Mouse (Mus musculus): ENCODE results near the gene Tmem147. TPM values are rescaled to one million over a fixed set of nuclear protein-coding genes. Genes with fewer than 3 reads are reported as not detected.
"Not testable (repeated sequence)": the region's sequence is repeated elsewhere in the genome, so short reads cannot be mapped to it uniquely, and the experiment has no call there.

Tmem147 gene
- polyA plus RNA-seq, 1 experiment from 2014 or later: 156 TPM

DNA sequence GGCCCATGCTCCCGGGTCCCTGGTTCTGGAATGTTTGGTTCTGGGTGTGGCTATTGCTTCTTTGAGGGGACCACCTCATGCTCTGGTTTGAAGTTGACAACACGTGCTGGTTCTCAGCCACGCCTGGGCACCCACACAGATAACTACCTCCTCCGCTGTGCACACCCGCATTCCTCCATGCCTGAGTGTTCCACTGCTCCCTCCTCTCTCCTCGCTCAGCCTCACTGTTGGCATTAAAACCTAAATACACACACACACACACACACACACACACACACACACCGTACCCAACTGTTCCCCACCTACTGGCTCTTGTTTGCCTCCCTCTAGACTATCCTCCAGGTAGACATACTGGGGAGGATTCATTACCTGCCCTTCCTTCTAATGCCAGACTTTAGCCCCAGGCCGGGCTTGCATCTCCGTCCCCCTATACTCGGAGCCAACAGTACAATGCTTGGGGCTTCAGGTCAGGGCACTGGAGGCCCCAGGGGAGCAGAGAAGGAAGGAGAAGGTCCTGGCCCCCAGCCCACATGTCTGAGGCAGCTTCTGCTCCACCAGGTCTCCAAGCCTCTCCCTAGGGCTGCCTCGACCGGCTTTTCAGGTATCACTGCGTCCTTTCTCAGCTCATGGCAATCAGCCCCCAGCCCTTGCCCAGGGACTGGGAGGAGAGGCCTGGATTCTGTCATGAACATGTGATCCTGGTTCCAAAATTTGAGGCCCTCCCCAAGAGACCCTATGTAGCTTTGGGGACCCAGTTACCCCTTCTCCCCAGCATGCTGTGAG, 20.7 kb upstream of the Tmem147 start:
- WGBS: 80% methylated on average over 13 of the region's 13 CpGs
- H3K4me2 ChIP-seq (replicated peaks): no peak overlapping the region
- H3K4me1 ChIP-seq: no peaks in the 10 kb centered on the region
- no peak overlapping the region for H3K27ac ChIP-seq
- no peak overlapping the region for H3K4me3 ChIP-seq
- H3K36me3 ChIP-seq: peaks cover 8% of the 10 kb centered on the region
- ATAC-seq (ENCODE audit: insufficient number of reproducible peaks, insufficient read depth, low FRiP score, low TSS enrichment): no peak
- H3K9me3 ChIP-seq: peaks cover 6% of the 10 kb centered on the region
- H3K9ac ChIP-seq: no peak overlapping the region
- no peaks in the 10 kb centered on the region for H3K27me3 ChIP-seq

DNA sequence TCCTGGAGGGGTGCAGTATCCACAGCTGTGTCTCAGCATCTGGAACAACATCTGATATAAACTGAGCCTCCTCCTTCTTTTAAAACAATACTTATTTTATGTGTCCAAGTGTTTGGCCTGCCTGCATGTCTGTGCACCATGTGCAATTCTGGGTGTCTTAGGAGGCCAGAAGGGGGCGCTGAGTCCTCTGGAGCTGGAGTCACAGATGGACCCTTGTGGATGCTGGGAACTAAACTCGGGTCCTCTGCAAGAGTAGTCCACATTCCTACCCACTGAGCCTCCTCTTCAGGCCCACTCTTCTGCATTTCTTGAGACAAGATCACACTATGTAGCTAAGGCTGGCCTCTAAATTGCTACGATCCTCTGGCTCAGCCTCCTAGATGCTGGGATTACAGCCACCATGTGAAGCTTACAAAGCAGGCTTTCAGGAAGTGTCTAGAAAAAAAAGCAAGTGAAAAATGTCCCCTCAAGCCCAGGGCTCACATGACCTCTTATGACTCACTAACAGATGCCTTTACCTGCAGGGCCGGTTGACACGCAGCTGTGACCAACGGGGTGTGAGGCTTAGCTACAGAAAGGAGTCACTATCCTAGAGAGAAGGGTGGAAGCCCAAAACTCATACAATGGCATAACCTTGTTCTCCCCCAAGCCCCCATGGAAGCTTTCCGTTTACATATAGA, 18.3 kb upstream of the Tmem147 start:
- Histone ChIP-seq H3K27me3 (no peaks in the 10 kb centered on the region), H3K9me3 (no peaks in the 10 kb centered on the region), H3K9ac (no peak overlapping the region), H3K4me3 (no peak overlapping the region), H3K27ac (no peak overlapping the region), H3K4me2 (replicated peaks) (no peak overlapping the region), H3K36me3 (no peaks in the 10 kb centered on the region), H3K4me1 (no peaks in the 10 kb centered on the region)
- ATAC-seq (ENCODE audit: insufficient number of reproducible peaks, insufficient read depth, low FRiP score, low TSS enrichment): no peak
- 83% methylated on average over 7 of the region's 7 CpGs for WGBS

DNA sequence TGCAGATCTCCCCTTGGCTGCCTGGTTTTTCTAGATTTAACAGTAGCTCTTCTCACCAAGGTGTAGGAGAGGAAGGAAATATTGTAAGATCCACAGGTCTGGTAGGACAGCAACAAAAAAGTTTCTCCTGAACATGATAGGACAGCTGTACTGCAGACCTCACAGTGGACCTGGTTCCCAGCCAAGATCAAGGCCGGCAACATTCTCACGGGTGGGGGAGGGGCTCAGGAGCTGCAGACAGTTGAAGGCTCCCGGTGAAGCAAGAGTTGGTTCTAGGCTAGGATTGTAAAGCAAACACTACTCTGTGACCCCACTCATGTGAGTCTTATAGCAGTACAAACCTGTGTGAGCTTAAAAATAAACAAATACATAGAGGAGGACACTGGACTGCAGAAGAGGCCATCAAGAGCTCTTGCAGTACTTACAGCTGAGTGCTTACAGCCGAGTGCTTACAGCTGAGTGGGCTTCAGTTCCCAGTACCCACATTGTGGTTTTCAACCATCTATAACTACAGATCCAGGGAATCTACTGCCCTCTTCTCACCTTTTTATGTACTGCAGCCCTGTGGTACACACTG, 14.8 kb upstream of the Tmem147 start:
- no peak for ATAC-seq (ENCODE audit: insufficient number of reproducible peaks, insufficient read depth, low FRiP score, low TSS enrichment)
- Histone ChIP-seq H3K9me3 (no peaks in the 10 kb centered on the region), H3K36me3 (no peaks in the 10 kb centered on the region), H3K4me2 (replicated peaks) (no peak overlapping the region), H3K9ac (no peak overlapping the region), H3K27me3 (no peaks in the 10 kb centered on the region), H3K27ac (no peak overlapping the region), H3K4me1 (no peaks in the 10 kb centered on the region), H3K4me3 (no peak overlapping the region)
- WGBS: 53% methylated on average over 4 of the region's 4 CpGs

DNA sequence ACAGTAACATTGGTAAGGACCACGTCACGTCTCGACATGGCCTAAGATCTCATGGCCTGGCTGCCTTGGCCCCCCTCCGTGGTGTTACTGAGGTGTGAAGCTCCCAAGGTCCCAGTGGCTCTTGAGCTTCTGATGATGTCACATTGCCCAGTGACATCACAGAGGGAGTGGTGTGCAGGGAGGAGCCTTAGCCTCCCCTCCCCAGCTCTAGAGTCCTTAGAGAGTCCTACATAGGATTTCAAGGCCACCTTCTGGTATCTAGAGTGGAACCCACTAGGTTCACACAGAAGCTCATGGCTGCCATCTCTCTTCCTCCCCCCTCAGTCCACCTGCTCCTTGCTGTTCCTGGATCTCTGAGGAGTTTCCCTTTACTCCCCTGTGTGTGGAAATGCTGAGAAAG, 14.3 kb upstream of the Tmem147 start, which contains the start of gene Gapdhs:
Gene Gapdhs (minus strand): TSS at position 65 of the 400 bp plus-strand sequence.
- not testable (repeated sequence) for H3K4me2 ChIP-seq (replicated peaks); H3K9me3 ChIP-seq; H3K27ac ChIP-seq; H3K27me3 ChIP-seq; ATAC-seq (ENCODE audit: insufficient number of reproducible peaks, insufficient read depth, low FRiP score, low TSS enrichment); H3K4me1 ChIP-seq; H3K4me3 ChIP-seq; H3K36me3 ChIP-seq; H3K9ac ChIP-seq
- WGBS: 86% methylated on average over 2 of the region's 4 CpGs

DNA sequence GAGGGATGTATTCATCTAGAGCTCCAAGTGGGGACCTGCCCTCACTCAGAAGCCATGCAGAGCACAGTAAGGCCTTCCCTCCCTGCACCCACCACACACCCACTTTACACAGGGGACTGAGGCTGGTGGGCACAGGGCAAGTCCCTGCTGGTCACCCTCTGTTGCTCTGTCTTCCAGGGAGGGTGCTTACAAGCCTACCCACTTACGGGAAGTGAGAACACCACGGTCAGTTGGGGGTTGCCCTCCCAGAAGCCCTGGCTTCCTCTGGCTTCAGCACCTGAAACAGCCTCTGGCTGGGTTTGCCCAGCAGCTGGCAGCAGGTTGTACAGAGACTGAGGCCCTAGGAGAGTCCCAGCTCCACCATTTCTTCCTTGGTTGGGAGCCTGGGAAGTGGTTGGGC, 13.2 kb upstream of the Tmem147 start:
- H3K27ac ChIP-seq; H3K4me1 ChIP-seq; H3K9me3 ChIP-seq; H3K4me3 ChIP-seq; H3K4me2 ChIP-seq (replicated peaks); H3K27me3 ChIP-seq; ATAC-seq (ENCODE audit: insufficient number of reproducible peaks, insufficient read depth, low FRiP score, low TSS enrichment); H3K36me3 ChIP-seq; H3K9ac ChIP-seq: not testable (repeated sequence)
- WGBS: 83% methylated on average over 2 of the region's 2 CpGs

DNA sequence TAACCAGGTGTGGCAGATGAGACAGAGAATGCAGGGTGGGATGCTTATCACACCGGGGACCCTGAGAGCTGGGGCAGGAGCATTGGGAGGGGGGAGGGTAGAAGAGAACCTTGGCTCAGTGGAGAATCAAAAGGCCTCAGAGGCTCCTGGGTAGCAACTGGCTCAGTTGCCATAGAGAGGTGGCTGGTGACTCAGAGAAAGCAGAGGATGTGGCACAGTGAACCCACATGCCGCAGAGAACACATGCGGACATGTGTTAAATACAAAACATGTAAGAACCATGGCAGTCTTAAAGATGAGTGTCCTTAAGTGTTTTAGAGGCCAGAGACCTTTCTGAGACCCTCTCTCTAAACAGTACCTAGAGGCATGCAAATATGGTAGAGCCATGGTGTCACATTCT, 6.9 kb upstream of the Tmem147 start:
- Histone ChIP-seq H3K4me1 (no peaks in the 10 kb centered on the region), H3K9me3 (no peaks in the 10 kb centered on the region), H3K27ac (no peak overlapping the region), H3K36me3 (peaks cover 46% of the 10 kb centered on the region), H3K4me2 (replicated peaks) (no peak overlapping the region), H3K4me3 (no peak overlapping the region), H3K27me3 (no peaks in the 10 kb centered on the region), H3K9ac (no peak overlapping the region)
- 90% methylated on average over 3 of the region's 3 CpGs for WGBS
- ATAC-seq (ENCODE audit: insufficient number of reproducible peaks, insufficient read depth, low FRiP score, low TSS enrichment): no peak

DNA sequence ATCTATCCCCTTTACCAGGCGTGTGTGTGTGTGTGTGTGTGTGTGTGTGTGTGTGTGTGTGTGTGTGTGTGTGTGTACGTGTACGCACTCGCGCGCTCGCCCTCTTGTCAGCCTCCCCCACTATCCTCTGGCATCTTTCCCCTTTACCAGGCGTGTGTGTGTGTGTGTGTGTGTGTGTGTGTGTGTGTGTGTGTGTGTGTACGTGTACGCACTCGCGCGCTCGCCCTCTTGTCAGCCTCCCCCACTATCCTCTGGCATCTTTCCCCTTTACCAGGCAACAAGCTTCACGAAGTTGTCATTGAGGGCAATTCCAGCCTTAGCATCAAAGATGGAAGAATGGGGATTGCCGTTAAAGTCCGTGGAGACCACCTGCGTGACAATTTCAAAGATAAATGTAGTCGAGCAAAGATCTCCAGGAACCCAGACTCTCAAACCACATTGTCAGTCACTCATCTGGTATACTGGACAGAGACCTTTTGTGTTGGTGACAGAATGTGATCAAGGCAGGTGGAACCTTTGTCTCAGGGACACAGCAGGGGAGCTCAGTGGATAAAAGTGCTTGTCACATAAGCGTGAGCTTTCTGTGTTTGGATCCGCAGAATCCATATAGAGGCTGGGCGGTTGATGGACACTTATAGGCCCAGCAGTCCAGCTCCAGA, 853 bp upstream of the Tmem147 start:
- Histone ChIP-seq H3K4me3 (peak overlapping the region; percentile 72), H3K27ac (peak overlapping the region; percentile 79), H3K36me3 (peaks cover 34% of the 10 kb centered on the region), H3K9ac (peak overlapping the region; percentile 73), H3K4me1 (peaks cover 14% of the 10 kb centered on the region), H3K4me2 (replicated peaks) (peak overlapping the region; percentile 76)
- 40% methylated on average over 9 of the region's 22 CpGs for WGBS
- not testable (repeated sequence) for H3K9me3 ChIP-seq; H3K27me3 ChIP-seq; ATAC-seq (ENCODE audit: insufficient number of reproducible peaks, insufficient read depth, low FRiP score, low TSS enrichment)

DNA sequence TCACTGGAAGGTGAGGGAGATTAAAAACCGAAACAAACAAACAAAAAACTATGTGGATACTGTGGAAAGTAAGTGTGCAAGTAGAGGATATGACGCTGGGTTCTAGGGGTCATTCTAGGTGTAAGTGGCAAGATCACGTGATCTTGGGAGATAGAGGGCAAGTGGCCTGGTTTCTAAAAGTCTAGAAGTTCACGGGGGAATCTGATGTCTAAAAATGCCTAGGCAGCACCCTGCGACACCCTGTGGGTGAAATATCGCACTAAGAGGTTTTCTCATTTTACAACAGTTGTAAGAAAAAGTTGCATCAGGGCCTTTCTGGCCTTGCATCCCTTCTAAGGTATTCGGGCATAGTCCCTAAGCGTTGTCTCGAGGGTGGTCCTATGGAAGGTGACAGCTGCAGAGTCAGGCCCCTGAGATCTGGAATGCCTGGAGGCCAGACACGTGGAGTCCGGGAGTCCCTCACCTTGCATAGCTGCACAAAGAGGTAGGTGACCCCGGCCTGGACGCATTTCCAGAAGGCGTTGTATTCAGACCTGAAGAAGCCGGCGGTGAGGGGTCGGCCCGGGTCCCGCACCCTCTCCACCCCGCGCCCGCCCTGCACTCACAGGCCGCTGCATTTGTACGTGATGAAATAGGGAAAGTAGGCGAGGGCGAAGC, 473 bp downstream of the Tmem147 start:
- no peaks in the 10 kb centered on the region for H3K9me3 ChIP-seq
- peak; percentile 30 for ATAC-seq (ENCODE audit: insufficient number of reproducible peaks, insufficient read depth, low FRiP score, low TSS enrichment)
- H3K9ac ChIP-seq: peak overlapping the region; percentile 73
- 7% methylated on average over 26 of the region's 26 CpGs for WGBS
- peak overlapping the region; percentile 76 for H3K4me2 ChIP-seq (replicated peaks)
- H3K4me3 ChIP-seq: peak overlapping the region; percentile 72
- H3K4me1 ChIP-seq: peaks cover 14% of the 10 kb centered on the region
- H3K27ac ChIP-seq: 0 out of 2 replicates have a peak overlapping the region, but pooled peaks have one; percentile 79
- H3K36me3 ChIP-seq: peaks cover 28% of the 10 kb centered on the region
- H3K27me3 ChIP-seq: no peaks in the 10 kb centered on the region

DNA sequence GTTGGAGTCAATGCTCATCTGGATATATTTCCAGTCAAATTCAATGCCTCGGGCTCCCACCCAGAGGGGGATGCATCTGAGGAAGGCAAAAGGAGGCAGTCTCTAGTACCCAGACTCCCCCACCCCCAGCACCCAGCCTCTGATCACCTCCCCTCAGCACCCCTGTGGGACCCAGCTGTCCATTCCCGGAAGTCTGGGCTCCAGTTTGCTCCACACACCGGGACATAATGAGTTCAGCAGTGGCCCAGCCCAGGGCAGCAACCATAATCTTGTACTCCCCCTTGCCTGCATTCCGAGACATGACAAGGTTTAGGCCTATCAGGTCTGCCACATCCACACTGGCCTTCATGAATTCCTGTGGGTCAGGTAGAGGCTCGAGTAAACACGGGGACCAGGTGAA, 1.1 kb downstream of the Tmem147 start:
- Histone ChIP-seq H3K9ac (peak overlapping the region; percentile 73), H3K4me3 (peak overlapping the region; percentile 72), H3K36me3 (peaks cover 23% of the 10 kb centered on the region), H3K4me1 (peaks cover 14% of the 10 kb centered on the region), H3K27ac (no peak overlapping the region), H3K9me3 (no peaks in the 10 kb centered on the region), H3K4me2 (replicated peaks) (peak overlapping the region; percentile 76), H3K27me3 (no peaks in the 10 kb centered on the region)
- WGBS: 86% methylated on average over 6 of the region's 6 CpGs
- no peak for ATAC-seq (ENCODE audit: insufficient number of reproducible peaks, insufficient read depth, low FRiP score, low TSS enrichment)

DNA sequence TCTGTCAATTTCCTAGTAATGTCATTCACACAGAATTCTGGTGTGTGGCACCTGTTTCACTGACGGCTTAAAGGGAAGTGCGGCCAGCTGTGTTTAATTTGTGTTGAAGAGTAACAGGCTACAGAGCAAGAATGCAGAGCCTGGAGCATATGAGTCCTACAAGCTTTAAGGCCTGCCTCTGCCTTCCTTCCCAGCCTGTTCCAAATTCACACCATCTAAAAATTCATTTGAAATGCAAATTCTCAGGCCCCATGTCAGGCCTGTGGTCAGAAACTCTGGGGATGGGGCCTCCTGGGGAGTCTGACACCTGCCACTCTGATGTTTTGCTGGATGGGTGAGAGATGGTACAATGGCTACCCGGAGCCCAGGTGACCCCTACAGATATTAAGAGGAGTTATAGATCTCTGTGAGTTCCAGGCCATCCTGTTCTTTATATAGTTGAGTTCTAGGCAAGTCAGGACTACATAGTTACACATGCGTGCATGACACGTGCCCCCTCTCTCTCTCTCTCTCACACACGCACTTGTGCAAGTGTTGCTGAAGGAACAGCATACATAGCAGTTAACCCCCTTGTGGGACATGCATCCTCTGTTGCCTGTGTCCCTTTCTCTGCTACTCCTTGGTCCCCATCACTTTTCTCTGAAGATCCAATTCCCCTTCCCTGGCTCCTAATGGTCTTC, 5.9 kb downstream of the Tmem147 start:
- H3K4me2 ChIP-seq (replicated peaks): no peak overlapping the region
- no peak for ATAC-seq (ENCODE audit: insufficient number of reproducible peaks, insufficient read depth, low FRiP score, low TSS enrichment)
- H3K27me3 ChIP-seq: 0 out of 2 replicates have a peak, but pooled peaks cover 5% of the 10 kb centered on the region
- H3K9ac ChIP-seq: no peak overlapping the region
- no peaks in the 10 kb centered on the region for H3K9me3 ChIP-seq
- H3K4me3 ChIP-seq: no peak overlapping the region
- 0 out of 2 replicates have a peak, but pooled peaks cover 12% of the 10 kb centered on the region for H3K36me3 ChIP-seq
- peaks cover 4% of the 10 kb centered on the region for H3K4me1 ChIP-seq
- WGBS: 62% methylated on average over 6 of the region's 6 CpGs
- H3K27ac ChIP-seq: no peak overlapping the region

DNA sequence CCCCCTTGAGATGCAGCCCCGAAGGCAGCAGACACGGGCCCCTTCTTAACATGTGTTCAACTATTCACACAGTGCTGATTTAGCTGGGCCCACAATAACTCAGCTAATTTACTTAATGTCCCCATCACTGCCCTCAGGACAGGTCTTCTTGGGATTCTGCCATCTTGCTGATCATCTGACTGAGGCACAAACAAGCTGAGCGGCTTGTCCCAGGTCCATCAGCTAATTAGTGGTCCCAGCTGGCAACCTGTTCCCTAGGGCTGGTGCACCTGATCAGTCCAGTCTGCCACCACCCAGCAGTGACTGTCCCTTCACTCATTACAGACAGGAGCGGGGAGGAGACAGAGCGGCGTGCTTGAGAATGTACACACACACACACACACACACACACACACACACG, 8.1 kb downstream of the Tmem147 start:
- Histone ChIP-seq H3K27me3 (peaks cover 26% of the 10 kb centered on the region), H3K36me3 (0 out of 2 replicates have a peak, but pooled peaks cover 4% of the 10 kb centered on the region), H3K9ac (no peak overlapping the region), H3K4me2 (replicated peaks) (no peak overlapping the region), H3K4me3 (no peak overlapping the region), H3K4me1 (peaks cover 3% of the 10 kb centered on the region), H3K27ac (no peak overlapping the region), H3K9me3 (no peaks in the 10 kb centered on the region)
- no peak for ATAC-seq (ENCODE audit: insufficient number of reproducible peaks, insufficient read depth, low FRiP score, low TSS enrichment)
- WGBS: 74% methylated on average over 7 of the region's 7 CpGs
